Mouse (Mus musculus): Measurements from ENCODE around the gene Obp2a.
"Not testable (repeated sequence)": the region's sequence is repeated elsewhere in the genome, so short reads cannot be mapped to it uniquely, and the experiment has no call there.

Obp2a gene

DNA sequence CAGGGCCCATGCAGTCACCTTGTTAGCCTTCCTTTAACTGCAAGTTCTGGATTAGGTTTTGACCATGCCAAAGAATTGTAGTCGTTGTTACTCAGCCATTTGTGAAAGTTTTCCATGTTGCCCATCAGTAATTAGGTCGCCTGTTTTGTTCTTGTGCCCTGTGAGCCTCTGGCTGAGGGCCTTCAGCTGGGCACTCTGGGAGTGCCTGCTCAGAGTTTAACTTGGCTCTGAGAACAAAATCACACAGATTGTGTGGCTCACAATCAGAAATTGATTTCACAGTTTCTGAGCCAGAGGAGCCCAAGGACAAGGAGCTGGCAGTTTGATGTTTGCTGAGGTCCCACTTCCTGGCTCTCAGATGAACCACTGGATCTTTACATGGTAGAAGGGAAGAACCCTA lies 9.9 kb downstream of the Obp2a start:
- not testable (repeated sequence) for DNase-seq (ENCODE audit: low read depth)

DNA sequence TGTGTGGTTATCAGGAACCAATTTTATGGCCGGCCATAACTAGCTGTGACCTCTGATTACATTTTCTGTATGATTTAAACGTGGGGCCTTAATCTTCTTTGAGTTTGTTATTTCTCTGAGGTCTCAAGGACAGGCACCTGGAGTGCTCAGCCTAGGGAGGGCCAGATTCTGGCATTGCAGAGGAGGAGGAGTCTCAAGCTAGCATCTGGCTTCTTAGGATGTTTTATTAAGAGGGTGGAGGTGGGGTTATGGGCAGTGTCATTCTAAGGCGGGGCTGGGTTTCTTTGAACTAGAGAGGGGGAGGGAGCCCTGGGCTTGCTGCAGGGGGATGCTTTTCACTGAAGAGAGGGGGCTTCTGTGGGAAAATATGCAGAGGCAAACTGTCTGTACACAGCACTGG lies 11.8 kb downstream of the Obp2a start:
- DNase-seq (ENCODE audit: low read depth): not testable (repeated sequence)

DNA sequence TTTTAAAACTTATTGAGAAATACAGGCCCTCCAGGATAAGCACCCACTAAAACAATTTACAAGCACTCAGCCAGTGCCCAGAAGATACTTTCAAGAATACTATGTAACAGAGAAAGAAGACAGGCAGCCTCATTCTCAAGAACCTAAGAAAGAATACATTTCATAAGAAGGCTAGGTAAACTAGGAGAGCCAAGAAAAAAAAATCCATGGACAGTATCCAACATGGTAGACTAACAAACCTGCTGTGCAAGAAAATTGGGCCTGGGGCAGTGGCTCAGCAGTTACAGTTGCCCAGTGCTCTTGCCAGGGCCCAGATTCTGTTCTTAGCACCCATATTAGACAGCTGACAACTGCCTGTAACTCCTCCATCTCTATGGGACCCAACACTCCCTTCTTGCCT lies 17.4 kb downstream of the Obp2a start:
- no peak for DNase-seq (ENCODE audit: low read depth)

DNA sequence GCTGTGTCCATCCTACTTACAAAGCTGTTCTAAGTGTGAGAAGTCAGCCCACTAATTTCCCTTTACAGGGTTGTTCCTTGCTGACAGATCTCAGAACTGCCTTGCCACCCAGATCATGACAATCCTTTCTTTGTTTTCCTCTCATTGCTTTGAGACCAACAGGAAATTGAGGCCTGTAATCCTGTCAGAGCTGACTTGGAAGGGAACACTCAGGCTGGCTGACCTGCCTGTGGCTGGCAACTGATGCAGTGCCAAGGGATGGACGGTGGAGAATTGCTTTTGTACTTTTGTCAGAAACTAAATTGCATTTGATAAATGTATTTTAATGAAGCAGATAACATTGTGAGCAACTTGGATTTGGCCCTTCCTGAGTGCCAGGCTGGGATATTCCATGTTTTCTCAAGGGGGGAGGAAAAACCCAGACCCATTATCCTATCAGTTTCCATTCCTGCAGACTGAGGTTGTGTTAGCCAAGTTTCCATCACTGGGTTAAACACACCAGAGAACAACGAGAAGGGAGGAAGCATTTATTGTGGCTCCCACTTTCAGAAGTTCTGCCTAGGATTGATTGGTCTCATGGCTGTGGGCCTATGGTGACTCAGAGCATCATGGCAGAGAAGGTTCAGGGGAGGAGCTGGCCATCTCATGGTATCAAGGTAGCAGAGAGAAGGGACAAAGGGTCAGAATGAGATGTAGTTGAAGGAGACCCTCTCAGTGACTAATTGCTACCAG lies 33.5 kb downstream of the Obp2a start:
- DNase-seq (ENCODE audit: low read depth): no peak

DNA sequence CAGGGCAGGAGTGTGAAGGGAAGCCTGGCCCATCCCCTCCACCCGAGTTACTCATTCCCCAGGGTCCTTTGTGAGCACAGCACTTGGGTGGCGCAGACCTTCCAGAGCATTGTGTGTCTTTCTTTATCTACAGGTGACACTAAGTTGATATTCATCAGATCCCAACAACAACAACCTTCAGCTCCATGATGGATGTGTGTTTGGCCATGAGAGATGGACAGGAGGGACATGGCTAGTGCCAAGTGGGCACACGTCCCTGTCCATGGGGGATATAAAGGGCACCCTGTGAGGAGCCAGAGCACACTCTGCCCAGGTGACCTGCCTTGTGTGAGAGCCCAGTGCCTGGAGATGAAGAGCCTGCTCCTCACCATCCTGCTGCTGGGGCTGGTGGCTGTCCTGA lies 36.9 kb downstream of the Obp2a start, which contains the start of gene Obp2b:
Gene Obp2b, plus strand, starts transcription at position 301 of the 400 bp plus-strand sequence.
- DNase-seq (ENCODE audit: low read depth): not testable (repeated sequence)

DNA sequence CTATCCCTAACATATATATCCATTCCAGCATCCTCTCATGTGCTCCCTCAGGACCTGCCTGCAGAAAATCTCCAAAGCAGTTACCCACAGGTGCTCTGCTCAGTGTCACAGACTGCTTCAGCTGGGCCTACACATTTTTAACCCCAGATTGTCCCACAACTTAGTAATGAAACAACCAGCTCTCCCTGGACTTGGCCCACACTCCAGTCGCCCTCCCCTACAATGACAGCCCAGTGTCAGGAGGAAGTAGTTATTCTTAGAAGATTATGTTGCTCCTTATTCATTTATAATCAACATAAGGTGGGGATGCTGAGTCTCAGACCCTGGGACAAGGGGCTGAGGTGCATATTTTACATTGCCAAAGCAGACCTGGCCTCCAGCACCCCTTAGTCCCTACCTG lies 41.8 kb downstream of the Obp2a start:
- DNase-seq (ENCODE audit: low read depth): no peak
